Mouse (Mus musculus): ENCODE data around the gene Sult1c2.
A peak's percentile ranks its signal among the peaks of the same experiment; 100 is the strongest.
"Not testable (repeated sequence)": the region's sequence is repeated elsewhere in the genome, so short reads cannot be mapped to it uniquely, and the experiment has no call there.

The Sult1c2 gene

GRCm38 (mm10) chr17:53846206-53846605 is at the start of gene Sult1c2:
Sult1c2 (minus strand) TSS chr17:53846339.
- DNase-seq (ENCODE audit: low spot score), result no peak

GRCm38 (mm10) chr17:53879006-53879675 is 33.0 kb upstream of the Sult1c2 start:
- not testable (repeated sequence) for DNase-seq (ENCODE audit: low spot score)

GRCm38 (mm10) chr17:53874433-53874832 is 28.3 kb upstream of the Sult1c2 start:
- no peak for DNase-seq (ENCODE audit: low spot score)

GRCm38 (mm10) chr17:53872192-53872591 is 26.1 kb upstream of the Sult1c2 start:
- DNase-seq (ENCODE audit: low spot score), result no peak

- no peak for DNase-seq (ENCODE audit: low spot score)
These were observed 23.8 kb upstream of the Sult1c2 start for GRCm38 (mm10) chr17:53869931-53870330.

GRCm38 (mm10) chr17:53865260-53865955 is 19.3 kb upstream of the Sult1c2 start:
- no peak for DNase-seq (ENCODE audit: low spot score)

DNA sequence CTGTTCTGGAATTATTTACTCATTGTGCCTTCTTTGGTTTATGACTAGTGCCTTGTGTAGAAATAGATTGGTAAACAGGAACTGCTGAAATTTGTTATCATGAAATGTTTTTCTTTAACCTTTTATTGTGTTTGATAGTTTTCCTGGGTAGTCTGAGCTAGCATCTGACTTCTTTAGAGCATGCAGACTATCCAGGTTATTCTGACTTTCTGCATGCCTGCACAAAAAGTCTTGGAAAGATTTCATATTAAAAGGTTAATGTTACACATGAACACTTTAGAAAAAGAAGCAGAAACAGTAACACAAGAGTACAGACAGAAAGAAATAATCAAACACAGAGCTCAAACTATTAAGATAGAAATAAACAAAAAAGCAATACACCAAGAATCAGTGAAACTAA is 14.4 kb upstream of the Sult1c2 start:
- DNase-seq (ENCODE audit: low spot score), result no peak

GRCm38 (mm10) chr17:53854992-53855391 is 8.9 kb upstream of the Sult1c2 start:
- no peak for DNase-seq (ENCODE audit: low spot score)

- DNase-seq (ENCODE audit: low spot score), result no peak
These were observed 343 bp downstream of the Sult1c2 start for GRCm38 (mm10) chr17:53845796-53846195.

DNA sequence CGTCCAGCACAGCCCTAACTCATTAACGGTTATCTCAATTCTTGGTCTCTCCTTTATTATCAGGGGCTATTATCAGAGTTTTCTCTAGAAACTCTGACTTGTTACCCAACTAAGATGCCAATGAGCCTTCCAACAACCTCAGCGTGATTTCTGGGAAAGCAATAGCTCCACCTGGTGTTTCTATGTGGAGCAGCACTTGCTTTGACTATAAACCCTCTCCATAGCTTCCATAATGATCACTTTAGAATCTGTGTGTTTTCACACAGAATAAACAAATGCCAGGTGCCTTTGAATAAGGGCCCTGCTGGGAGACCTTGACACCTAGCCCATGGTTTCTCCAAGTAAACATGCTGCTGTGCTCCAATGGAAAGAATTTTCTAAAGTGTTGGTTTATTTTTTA is 12.8 kb downstream of the Sult1c2 start:
- DNase-seq (ENCODE audit: low spot score), result peak; percentile 12

DNA sequence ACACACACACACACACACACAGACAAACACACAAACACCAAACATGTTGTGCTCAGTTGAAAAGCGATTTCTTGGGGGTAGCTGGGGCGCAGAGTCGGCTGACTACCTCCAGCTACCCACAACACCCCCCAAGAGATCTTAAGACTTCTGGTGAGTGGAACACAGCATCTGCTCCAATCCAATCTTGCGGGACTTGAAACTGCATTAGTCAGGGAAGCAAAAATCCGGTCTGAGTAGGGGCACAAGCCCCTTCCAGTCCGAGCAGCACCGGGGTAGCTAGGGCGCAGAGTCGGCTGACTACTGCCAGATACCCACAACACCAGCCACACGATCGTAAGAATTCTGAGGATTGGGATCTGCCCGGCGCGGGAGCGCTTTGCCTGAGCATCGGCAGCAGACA is 42.2 kb downstream of the Sult1c2 start:
- not testable (repeated sequence) for DNase-seq (ENCODE audit: low spot score)

DNA sequence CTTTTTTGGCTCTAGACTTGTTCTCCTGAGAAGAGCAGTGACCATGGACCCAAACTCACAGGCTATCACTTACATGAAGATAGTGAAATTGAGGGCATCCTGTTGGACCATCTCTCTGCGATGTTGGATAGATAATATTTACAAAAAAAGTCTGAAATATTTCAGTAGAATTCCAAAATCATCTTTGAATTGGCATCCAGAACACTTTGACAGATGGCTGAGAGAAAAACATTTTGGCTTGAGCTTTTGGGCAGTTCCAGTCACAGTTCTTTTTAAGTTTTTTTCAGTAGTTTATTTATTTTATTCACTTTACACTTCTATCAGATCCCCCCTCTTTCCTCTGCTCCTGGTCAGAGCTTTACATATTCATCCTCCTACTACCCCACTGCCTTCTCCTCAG is 62.8 kb downstream of the Sult1c2 start:
- DNase-seq (ENCODE audit: low spot score), result no peak
